ENCODE assay signal across 31 mouse cellular contexts in the genomic region with DNA sequence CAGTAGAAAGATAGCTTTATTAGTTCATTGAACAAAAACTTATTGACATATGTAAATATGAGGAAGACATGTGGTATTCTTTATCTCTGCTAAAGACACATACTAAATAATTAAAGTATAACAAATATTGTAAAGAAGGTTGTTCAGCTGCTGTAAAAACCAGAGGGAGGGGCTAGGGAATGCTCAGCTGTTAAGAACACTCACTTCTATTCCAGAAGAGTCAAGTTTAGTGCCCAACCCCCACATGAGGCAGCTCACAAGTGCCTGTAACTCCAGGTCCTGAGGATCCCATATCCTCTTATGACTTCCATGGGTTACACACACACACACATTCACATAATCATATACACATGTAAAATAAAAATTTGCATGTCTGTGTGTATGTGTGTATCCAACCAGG.
"Had no signal": no experiment of that assay in that cellular context is flagged by ENCODE, and none has a peak within 500 bp of the region (broad histone marks: within the 10 kb centered on the region; RNA-seq: fewer than 3 reads in every experiment).

No protein-coding gene starts in this region.

- DNase-seq: left cerebral cortex, postnatal 4 days; liver; liver, embryonic 13.5 days; liver, postnatal 0 days; lung, adult 18-20 months; lung, adult 2 months; lung, embryonic 14.5 days; lung, postnatal 10 days; lung, postnatal 14 days; lung, postnatal 36 days; lung, postnatal 4 days; midbrain, embryonic 14.5 days had no signal

- H3K4me3 ChIP-seq: left cerebral cortex, adult 2 months; limb, embryonic 12.5 days; limb, embryonic 13.5 days; limb, embryonic 15.5 days; liver, embryonic 12.5 days; liver, embryonic 13.5 days; liver, embryonic 15.5 days; lung, embryonic 15.5 days; megakaryocyte, embryonic 14.5 days; midbrain, embryonic 10.5 days; midbrain, embryonic 12.5 days; midbrain, embryonic 13.5 days; midbrain, embryonic 15.5 days; neural tube, embryonic 12.5 days had no signal

- H3K27ac ChIP-seq: left cerebral cortex, adult 2 months; limb, embryonic 12.5 days; limb, embryonic 13.5 days; limb, embryonic 15.5 days; liver, embryonic 12.5 days; liver, embryonic 13.5 days; liver, embryonic 14.5 days; liver, embryonic 15.5 days; lung, embryonic 15.5 days; macrophage; midbrain, embryonic 10.5 days; midbrain, embryonic 12.5 days; midbrain, embryonic 13.5 days; midbrain, embryonic 15.5 days; neural tube, embryonic 12.5 days had no signal

- ATAC-seq: liver, embryonic 12.5 days; liver, postnatal 0 days; lung, postnatal 0 days; midbrain, embryonic 13.5 days; midbrain, embryonic 15.5 days; midbrain, embryonic 16.5 days had no signal

- H3K27me3 ChIP-seq: limb, embryonic 12.5 days; limb, embryonic 13.5 days; limb, embryonic 15.5 days; liver, embryonic 12.5 days; liver, embryonic 13.5 days; liver, embryonic 15.5 days; lung, embryonic 15.5 days; megakaryocyte, embryonic 14.5 days; midbrain, embryonic 12.5 days; midbrain, embryonic 13.5 days; midbrain, embryonic 15.5 days; neural tube, embryonic 12.5 days had no signal

- H3K4me2 ChIP-seq: limb, embryonic 12.5 days; limb, embryonic 13.5 days; limb, embryonic 15.5 days; liver, embryonic 11.5 days; liver, embryonic 12.5 days; liver, embryonic 13.5 days; liver, embryonic 15.5 days; lung, embryonic 14.5 days; lung, embryonic 15.5 days; midbrain, embryonic 11.5 days; midbrain, embryonic 12.5 days; midbrain, embryonic 13.5 days; midbrain, embryonic 15.5 days; neural tube, embryonic 12.5 days had no signal

- H3K9ac ChIP-seq: limb, embryonic 12.5 days; limb, embryonic 13.5 days; limb, embryonic 15.5 days; liver, embryonic 12.5 days; liver, embryonic 13.5 days; liver, embryonic 14.5 days; liver, embryonic 15.5 days; liver, postnatal 0 days; lung, embryonic 14.5 days; lung, embryonic 15.5 days; midbrain, embryonic 12.5 days; midbrain, embryonic 13.5 days; midbrain, embryonic 15.5 days; neural tube, embryonic 12.5 days had no signal

- H3K4me1 ChIP-seq: limb, embryonic 12.5 days; limb, embryonic 13.5 days; limb, embryonic 15.5 days; liver, embryonic 15.5 days; lung, embryonic 15.5 days; midbrain, embryonic 10.5 days; midbrain, embryonic 12.5 days; midbrain, embryonic 13.5 days; midbrain, embryonic 15.5 days; neural tube, embryonic 12.5 days had no signal

- H3K9me3 ChIP-seq: limb, embryonic 12.5 days; limb, embryonic 13.5 days; limb, embryonic 15.5 days; liver, embryonic 12.5 days; liver, embryonic 13.5 days; liver, embryonic 15.5 days; lung, embryonic 15.5 days; megakaryocyte, embryonic 14.5 days; midbrain, embryonic 10.5 days; midbrain, embryonic 12.5 days; midbrain, embryonic 13.5 days; midbrain, embryonic 15.5 days; neural tube, embryonic 12.5 days had no signal
